Mouse (Mus musculus) embryonic facial prominence, embryonic 14.5 days (tissue): ENCODE data around the gene Asdurf. TPM values are rescaled to one million over a fixed set of nuclear protein-coding genes. Genes with fewer than 3 reads are reported as not detected.
"Not testable (repeated sequence)": the region's sequence is repeated elsewhere in the genome, so short reads cannot be mapped to it uniquely, and the experiment has no call there.

Experiments
- ATAC-seq: fragments of 200-750 bp; cut with Nextera tagmentation; 2 replicates; pipeline ENCODE4 v1.8.0; 2017; ENCODE audit warnings: low read depth, moderate number of reproducible peaks, moderate TSS enrichment
- DNase-seq: peaks from one replicate; pipeline ENCODE4 v3.0.0-alpha.2; 2015; ENCODE audit warnings: low spot score
- H3K27ac ChIP-seq: fragments of 300-500 bp; sonication (generic); replicated peaks from 2 replicates; pipeline ENCODE4 v1.5.1; 2014; ENCODE audit warnings: low read depth, mild to moderate bottlenecking, low read length, moderate library complexity
- H3K27me3 ChIP-seq: fragments of 300-500 bp; sonication (generic); replicated peaks from 2 replicates; pipeline ENCODE4 v1.6.1; 2014; ENCODE audit warnings: low read length; ENCODE audit not compliant: control insufficient read depth, insufficient read depth
- H3K36me3 ChIP-seq: fragments of 300-500 bp; sonication (generic); 2 replicates; pipeline ENCODE4 v1.6.1; 2014; ENCODE audit warnings: low read length, mixed read lengths; ENCODE audit not compliant: control insufficient read depth, insufficient read depth
- H3K4me1 ChIP-seq: fragments of 300-500 bp; sonication (generic); 2 replicates; pipeline ENCODE4 v1.6.1; 2014; ENCODE audit warnings: antibody characterized with exemption, low read length; ENCODE audit not compliant: control insufficient read depth, insufficient read depth
- H3K4me2 ChIP-seq: fragments of 300-500 bp; sonication (generic); 2 replicates; pipeline ENCODE4 v1.6.1; 2014; ENCODE audit warnings: low read depth, mild to moderate bottlenecking, low read length, moderate library complexity, mixed read lengths
- H3K4me3 ChIP-seq: fragments of 300-500 bp; sonication (generic); 2 replicates; pipeline ENCODE4 v1.5.1; 2014; ENCODE audit warnings: low read depth, mild to moderate bottlenecking, low read length
- H3K9ac ChIP-seq: fragments of 300-500 bp; sonication (generic); 2 replicates; pipeline ENCODE4 v1.6.1; 2014; ENCODE audit warnings: low read depth, mild to moderate bottlenecking, low read length, moderate library complexity, mixed read lengths
- H3K9me3 ChIP-seq: fragments of 300-500 bp; sonication (generic); 2 replicates; pipeline ENCODE4 v1.6.1; 2016; ENCODE audit warnings: low read length; ENCODE audit not compliant: control insufficient read depth
- WGBS: fragments of 180-500 bp; shearing (Covaris S2); extraction: QIAGEN DNeasy Blood & Tissue Kit; methylation state at CpG from one replicate; pipeline ENCODE4 v1.1.7; 2014; 5-methylcytosine and 5-hydroxymethylcytosine counted together
- polyA plus RNA-seq: library from polyadenylated mRNA; unstranded; fragments of >200 nt; fragmentation: Nextera tagmentation; extraction: Ambion mirVana; gene quantifications from 2 replicates; pipeline ENCODE4 v1.2.1, GENCODE M21; 2014

Asdurf gene
- polyA plus RNA-seq, 1 experiment from 2014 or later: 9.5 TPM

GRCm38 (mm10) chr1:53337403-53337802 is 15.0 kb downstream of the Asdurf start:
- DNase-seq, H3K4me1 ChIP-seq, H3K27ac ChIP-seq, H3K27me3 ChIP-seq, H3K4me3 ChIP-seq, ATAC-seq, H3K9ac ChIP-seq, H3K4me2 ChIP-seq: not testable (repeated sequence)
- H3K9me3 ChIP-seq: 0 out of 2 replicates have a peak, but pooled peaks cover 14% of the 10 kb centered on the region
- H3K36me3 ChIP-seq: peaks cover 21% of the 10 kb centered on the region
- WGBS: 65% methylated on average over 2 of the region's 2 CpGs

- no peak overlapping the region for H3K9ac ChIP-seq
- ATAC-seq: no peak
Observed at GRCm38 (mm10) chr1:53335465-53335864, 17.0 kb downstream of the Asdurf start.

GRCm38 (mm10) chr1:53333527-53333926 is 18.9 kb downstream of the Asdurf start:
- not testable (repeated sequence) for H3K27ac ChIP-seq, H3K4me1 ChIP-seq, H3K9me3 ChIP-seq, H3K27me3 ChIP-seq, H3K4me2 ChIP-seq, H3K4me3 ChIP-seq, H3K36me3 ChIP-seq, DNase-seq, H3K9ac ChIP-seq, ATAC-seq
- WGBS: 76% methylated on average over 5 of the region's 5 CpGs

More at GRCm38 (mm10) chr1:53335465-53335864, 17.0 kb downstream of the Asdurf start:
- no peaks in the 10 kb centered on the region for H3K4me1 ChIP-seq
- H3K4me2 ChIP-seq: no peak overlapping the region
- H3K27me3 ChIP-seq: no peaks in the 10 kb centered on the region
- H3K4me3 ChIP-seq: no peak overlapping the region
- 0 out of 2 replicates have a peak, but pooled peaks cover 4% of the 10 kb centered on the region for H3K9me3 ChIP-seq
- peaks cover 1% of the 10 kb centered on the region; the same call in 1 of the 2 replicates for H3K36me3 ChIP-seq
- DNase-seq: no peak
- H3K27ac ChIP-seq: no peak overlapping the region

- Histone ChIP-seq H3K9me3 (no peaks in the 10 kb centered on the region), H3K4me3 (no peak overlapping the region), H3K4me1 (no peaks in the 10 kb centered on the region), H3K36me3 (peaks cover 20% of the 10 kb centered on the region; the same call in 1 of the 2 replicates), H3K27me3 (no peaks in the 10 kb centered on the region), H3K4me2 (no peak overlapping the region), H3K9ac (no peak overlapping the region), H3K27ac (no peak overlapping the region)
- WGBS: 95% methylated on average over 5 of the region's 5 CpGs
- DNase-seq (no peak), ATAC-seq (no peak)
Observed at GRCm38 (mm10) chr1:53324827-53325494, 27.5 kb downstream of the Asdurf start.

- H3K4me1 ChIP-seq: no peaks in the 10 kb centered on the region
- WGBS: 98% methylated on average over 1 of the region's 1 CpGs
- no peak overlapping the region for H3K9ac ChIP-seq
- ATAC-seq (no peak), DNase-seq (no peak)
- no peak overlapping the region for H3K4me3 ChIP-seq
- no peaks in the 10 kb centered on the region for H3K27me3 ChIP-seq
- H3K4me2 ChIP-seq: no peak overlapping the region
- H3K36me3 ChIP-seq: peaks cover 22% of the 10 kb centered on the region; the same call in 1 of the 2 replicates
- H3K9me3 ChIP-seq: no peaks in the 10 kb centered on the region
- H3K27ac ChIP-seq: no peak overlapping the region
Observed at GRCm38 (mm10) chr1:53324277-53324676, 28.1 kb downstream of the Asdurf start.

- Histone ChIP-seq H3K4me1 (no peaks in the 10 kb centered on the region), H3K9me3 (no peaks in the 10 kb centered on the region), H3K27me3 (no peaks in the 10 kb centered on the region), H3K27ac (no peak overlapping the region), H3K9ac (no peak overlapping the region), H3K4me3 (no peak overlapping the region), H3K36me3 (peaks cover 26% of the 10 kb centered on the region; the same call in 1 of the 2 replicates), H3K4me2 (no peak overlapping the region)
- no peak for ATAC-seq
- DNase-seq: no peak
- 86% methylated on average over 5 of the region's 5 CpGs for WGBS
Observed at GRCm38 (mm10) chr1:53323254-53323653, 29.2 kb downstream of the Asdurf start.

- Histone ChIP-seq H3K27me3 (no peaks in the 10 kb centered on the region), H3K36me3 (peaks cover 39% of the 10 kb centered on the region), H3K4me1 (no peaks in the 10 kb centered on the region), H3K4me3 (no peak overlapping the region), H3K4me2 (no peak overlapping the region), H3K9ac (no peak overlapping the region), H3K27ac (no peak overlapping the region), H3K9me3 (no peaks in the 10 kb centered on the region)
- 97% methylated on average over 4 of the region's 4 CpGs for WGBS
- DNase-seq (no peak), ATAC-seq (no peak)
Observed at GRCm38 (mm10) chr1:53321662-53322344, 30.6 kb downstream of the Asdurf start.

- Histone ChIP-seq H3K9ac (peak within 1 kb of the TSS; percentile 83), H3K4me2 (peak within 1 kb of the TSS; percentile 58), H3K27me3 (no peaks in the 10 kb centered on the region), H3K36me3 (peaks cover 13% of the 10 kb centered on the region), H3K27ac (peak within 1 kb of the TSS; percentile 87), H3K9me3 (no peaks in the 10 kb centered on the region), H3K4me3 (peak within 1 kb of the TSS; percentile 66), H3K4me1 (0 out of 2 replicates have a peak, but pooled peaks cover 2% of the 10 kb centered on the region)
- ATAC-seq: peak; percentile 97
- DNase-seq: peak; percentile 92
- 3% methylated on average over 27 of the region's 27 CpGs for WGBS
Observed at GRCm38 (mm10) chr1:53312989-53313967, 39.1 kb downstream of the Asdurf start, which contains the start of gene Osgepl1. Gene Osgepl1, plus strand, starts transcription at chr1:53313624.
